Mouse (Mus musculus): ENCODE measurements around the gene Parp16.

DNA sequence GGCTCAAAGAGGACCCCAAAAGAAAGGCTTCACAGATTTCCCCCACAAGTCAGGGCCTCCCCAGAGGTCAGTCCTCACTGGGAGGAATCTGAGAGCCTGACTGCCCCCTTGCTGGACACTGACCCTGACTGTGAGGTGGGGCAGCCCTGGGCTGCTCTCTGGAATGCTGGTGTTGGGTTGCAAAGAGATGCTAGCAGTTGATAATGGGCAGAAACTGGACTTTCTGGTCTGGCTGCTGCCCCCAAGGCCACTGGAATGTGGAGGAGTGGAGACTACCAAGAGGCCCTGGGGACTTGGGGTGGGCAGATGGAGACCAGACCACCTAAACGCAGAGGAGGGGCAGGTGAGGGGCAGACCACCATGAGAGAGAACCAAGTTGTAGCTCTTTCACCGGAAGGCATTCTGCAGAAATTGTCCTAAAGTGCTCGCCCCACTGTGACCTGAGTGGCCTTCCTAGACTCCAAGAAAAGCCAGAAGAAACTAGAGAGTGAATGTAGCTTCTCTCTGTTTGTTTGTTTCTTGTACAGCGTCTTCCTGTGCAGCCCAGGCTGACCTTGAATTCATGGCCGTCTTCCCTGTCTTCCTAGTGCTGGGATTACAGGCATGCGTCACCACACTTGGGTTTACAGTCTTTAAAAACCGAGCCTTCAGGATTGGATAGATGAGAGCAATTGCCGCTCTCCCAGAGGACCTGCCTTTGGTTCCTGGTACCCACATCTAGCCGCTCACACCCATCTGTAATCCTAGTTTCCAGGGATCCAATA lies 40.3 kb upstream of the Parp16 start:
- TF ChIP-seq POLR2A (IDR thresholded peaks at IDR 0.05; ENCODE audit: low read depth, low read length): no peak
- TF ChIP-seq CTCF (IDR thresholded peaks at IDR 0.05; ENCODE audit: extremely low read depth, insufficient read length, insufficient replicate concordance, low read depth, low read length): no peak

All from small intestine, adult 2 months (tissue).